Mouse (Mus musculus) stomach, postnatal 0 days (tissue): ENCODE results near the gene Harbi1.

ENCODE experiments used
- CTCF ChIP-seq: IDR thresholded peaks from 2 replicates; pipeline ENCODE4 v1.5.1; 2016; ENCODE audit warnings: antibody characterized with exemption, low read depth, mild to moderate bottlenecking, moderate library complexity
- EP300 ChIP-seq: optimal IDR thresholded peaks from 2 replicates; pipeline ENCODE3; 2016; ENCODE audit warnings: antibody characterized with exemption

- TF ChIP-seq CTCF (no peak), EP300 (no peak)
Measured at GRCm38 (mm10) chr2:91676420-91676819, 34.2 kb upstream of the Harbi1 start.
